Mouse (Mus musculus) intestine, postnatal 0 days (tissue): ENCODE measurements at regions not wholly inside any gene's neighbourhood (a gene's known extent, or its start where the extent isn't known, plus 50 kb on each side); places are given as distances from the start of the nearest gene placed in this dataset.

ENCODE experiments used
- ATAC-seq: fragments of 200-750 bp; cut with Nextera tagmentation; 2 replicates; pipeline ENCODE4 v1.8.0; 2017; ENCODE audit warnings: mild to moderate bottlenecking, moderate TSS enrichment, moderate library complexity
- H3K27ac ChIP-seq: fragments of 300-500 bp; sonication (generic); 2 replicates; pipeline ENCODE4 v1.5.1; 2014; ENCODE audit warnings: mild to moderate bottlenecking, low read depth, low read length, moderate library complexity
- H3K27me3 ChIP-seq: fragments of 300-500 bp; sonication (generic); replicated peaks from 2 replicates; pipeline ENCODE4 v1.6.1; 2014; ENCODE audit warnings: low read length, mixed read lengths; ENCODE audit not compliant: control insufficient read depth, insufficient read depth
- H3K36me3 ChIP-seq: fragments of 300-500 bp; sonication (generic); 2 replicates; pipeline ENCODE4 v1.6.1; 2014; ENCODE audit warnings: mild to moderate bottlenecking, moderate library complexity; ENCODE audit not compliant: control insufficient read depth, insufficient read depth
- H3K4me1 ChIP-seq: fragments of 300-500 bp; sonication (generic); replicated peaks from 2 replicates; pipeline ENCODE4 v1.6.1; 2014; ENCODE audit warnings: antibody characterized with exemption, low read length, mixed read lengths; ENCODE audit not compliant: control insufficient read depth, insufficient read depth
- H3K4me2 ChIP-seq: fragments of 300-500 bp; sonication (generic); replicated peaks from 2 replicates; pipeline ENCODE4 v1.6.1; 2014; ENCODE audit warnings: low read depth, mild to moderate bottlenecking, moderate library complexity
- H3K4me3 ChIP-seq: fragments of 300-500 bp; sonication (generic); 2 replicates; pipeline ENCODE4 v1.5.1; 2014; ENCODE audit warnings: low read depth, low read length
- H3K9ac ChIP-seq: fragments of 300-500 bp; sonication (generic); 2 replicates; pipeline ENCODE4 v1.6.1; 2014; ENCODE audit warnings: mild to moderate bottlenecking, low read depth, low read length
- H3K9me3 ChIP-seq: fragments of 300-500 bp; sonication (generic); 2 replicates; pipeline ENCODE4 v1.6.1; 2016; ENCODE audit warnings: mixed run types; ENCODE audit not compliant: control insufficient read depth
- CTCF ChIP-seq: sonication (generic); IDR thresholded peaks from 2 replicates; pipeline ENCODE4 v1.5.1; 2016; ENCODE audit warnings: low read depth, mild to moderate bottlenecking, control low read depth, antibody characterized with exemption, moderate library complexity
- WGBS: fragments of 180-500 bp; shearing (Covaris S2); extraction: QIAGEN DNeasy Blood & Tissue Kit; methylation state at CpG from one replicate; pipeline ENCODE4 v1.1.7; 2014; 5-methylcytosine and 5-hydroxymethylcytosine counted together

DNA sequence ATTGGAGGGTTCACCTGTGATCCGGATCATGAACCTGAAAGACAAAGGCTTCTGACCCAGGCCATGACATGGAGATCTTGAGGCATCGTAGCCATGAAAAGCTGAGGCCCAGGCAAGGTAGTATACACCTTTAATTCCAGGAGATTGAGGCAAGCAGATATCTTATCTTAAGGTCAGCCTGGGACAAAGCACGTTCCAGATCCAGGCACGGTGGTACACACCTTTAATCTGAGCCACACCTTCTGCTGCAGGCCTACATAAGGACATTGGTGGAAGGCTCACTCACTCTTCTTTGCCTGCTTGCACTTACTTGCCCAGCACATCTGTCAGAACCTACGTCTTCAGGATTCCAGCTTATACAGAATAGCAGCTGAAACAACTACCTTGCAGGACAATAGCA is 93.0 kb upstream of the Cxadr start:
- Histone ChIP-seq H3K27ac (no peak overlapping the region), H3K27me3 (no peaks in the 10 kb centered on the region), H3K4me1 (no peaks in the 10 kb centered on the region), H3K4me2 (no peak overlapping the region), H3K4me3 (no peak overlapping the region), H3K36me3 (no peaks in the 10 kb centered on the region), H3K9me3 (no peaks in the 10 kb centered on the region), H3K9ac (no peak overlapping the region)
- peak; percentile 66 for ATAC-seq
- TF ChIP-seq CTCF, result no peak
- 46% methylated on average over 5 of the region's 5 CpGs for WGBS

DNA sequence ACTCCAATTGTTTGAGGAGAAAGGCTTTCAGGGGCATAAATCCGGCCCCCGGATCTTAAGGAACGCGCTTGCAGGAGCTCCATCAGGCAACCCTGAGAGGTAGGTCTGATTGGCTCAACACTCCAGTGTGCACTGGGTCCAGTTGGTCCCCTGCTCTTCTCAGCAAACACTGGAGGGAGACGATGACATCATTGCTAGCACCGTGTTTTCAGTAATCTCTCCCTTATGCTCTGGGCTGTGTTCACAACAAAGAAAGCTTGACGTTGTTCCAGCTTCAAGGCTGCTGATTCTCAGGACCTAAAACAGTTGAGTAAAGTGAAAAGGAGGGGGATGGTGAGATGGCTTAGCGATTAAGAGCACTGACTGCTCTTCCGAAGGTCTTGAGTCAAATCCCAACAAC is 97.0 kb upstream of the Cxadr start:
- Histone ChIP-seq H3K9ac (no peak overlapping the region), H3K4me1 (no peaks in the 10 kb centered on the region), H3K27me3 (no peaks in the 10 kb centered on the region), H3K27ac (no peak overlapping the region), H3K4me2 (no peak overlapping the region), H3K9me3 (no peaks in the 10 kb centered on the region), H3K4me3 (no peak overlapping the region), H3K36me3 (no peaks in the 10 kb centered on the region)
- WGBS, result 81% methylated on average over 9 of the region's 9 CpGs
- no peak for ATAC-seq
- TF ChIP-seq CTCF, result no peak

DNA sequence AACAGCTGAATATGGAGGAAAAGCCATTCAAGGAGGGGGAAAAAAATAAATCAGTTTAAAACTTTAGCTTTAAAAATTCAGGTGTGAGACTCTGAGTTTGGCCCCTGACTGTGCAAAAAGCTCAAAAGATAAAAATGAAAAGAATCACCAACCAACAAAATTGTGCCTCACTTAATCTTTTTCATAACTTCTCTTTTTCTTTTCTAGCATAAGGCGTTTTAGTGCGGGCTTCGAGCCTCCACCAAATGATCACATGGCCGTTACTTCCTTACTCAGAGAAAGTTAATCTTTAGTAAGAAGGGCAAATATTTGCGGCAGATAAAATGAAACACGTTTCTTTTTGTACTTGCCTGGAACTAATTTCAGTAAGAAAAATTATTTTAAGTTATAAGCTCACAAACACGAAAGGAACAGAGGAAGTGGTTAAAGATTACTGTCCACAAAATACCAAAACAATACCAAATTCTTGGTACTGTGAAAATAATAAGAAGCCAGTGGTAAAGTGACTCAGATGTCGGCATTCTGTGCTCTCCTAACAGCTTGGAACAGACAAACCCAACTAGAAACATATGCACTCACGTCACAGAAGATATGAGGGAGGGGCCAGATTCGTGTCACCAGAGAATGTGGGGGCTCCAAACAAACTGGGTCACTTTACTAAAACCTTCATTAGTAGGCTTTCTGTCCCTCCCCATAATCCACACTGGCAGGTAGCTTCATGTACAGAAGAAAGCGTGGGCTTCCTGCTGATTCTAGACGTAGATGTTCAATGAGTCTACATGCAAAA is 101.1 kb upstream of the Cxadr start:
- TF ChIP-seq CTCF, result no peak
- Histone ChIP-seq H3K27ac (no peak overlapping the region), H3K36me3 (no peaks in the 10 kb centered on the region), H3K9me3 (no peaks in the 10 kb centered on the region), H3K4me3 (no peak overlapping the region), H3K9ac (no peak overlapping the region), H3K4me1 (no peaks in the 10 kb centered on the region), H3K4me2 (no peak overlapping the region; the same call in 1 of the 2 replicates), H3K27me3 (no peaks in the 10 kb centered on the region)
- ATAC-seq, result no peak
- WGBS, result 40% methylated on average over 12 of the region's 12 CpGs

- no peak for ATAC-seq
- Histone ChIP-seq H3K4me3 (no peak overlapping the region), H3K4me2 (peak overlapping the region; percentile 49), H3K27ac (no peak overlapping the region), H3K27me3 (no peaks in the 10 kb centered on the region), H3K9ac (no peak overlapping the region), H3K4me1 (no peaks in the 10 kb centered on the region), H3K9me3 (no peaks in the 10 kb centered on the region), H3K36me3 (no peaks in the 10 kb centered on the region)
- WGBS, result 75% methylated on average over 10 of the region's 10 CpGs
- TF ChIP-seq CTCF, result no peak
Measured at GRCm38 (mm10) chr16:78199252-78199651, 102.0 kb upstream of the Cxadr start.

- 8% methylated on average over 16 of the region's 16 CpGs for WGBS
- no peaks in the 10 kb centered on the region for H3K4me1 ChIP-seq
- no peak overlapping the region for H3K4me3 ChIP-seq
- 0 out of 2 replicates have a peak, but pooled peaks have one; percentile 5 for ATAC-seq
- H3K9me3 ChIP-seq, result no peaks in the 10 kb centered on the region
- no peaks in the 10 kb centered on the region for H3K27me3 ChIP-seq
- H3K27ac ChIP-seq, result no peak overlapping the region
- peak; percentile 91 for TF ChIP-seq CTCF
- H3K9ac ChIP-seq, result no peak overlapping the region
- peak overlapping the region; percentile 49 for H3K4me2 ChIP-seq
- H3K36me3 ChIP-seq, result no peaks in the 10 kb centered on the region
Measured at GRCm38 (mm10) chr16:78198642-78199121, 102.6 kb upstream of the Cxadr start.

- no peaks in the 10 kb centered on the region for H3K27me3 ChIP-seq
- no peak overlapping the region for H3K27ac ChIP-seq
- H3K4me1 ChIP-seq, result no peaks in the 10 kb centered on the region
- no peaks in the 10 kb centered on the region for H3K36me3 ChIP-seq
- WGBS, result 9% methylated on average over 10 of the region's 10 CpGs
- H3K4me3 ChIP-seq, result no peak overlapping the region
- ATAC-seq, result no peak
- no peaks in the 10 kb centered on the region for H3K9me3 ChIP-seq
- TF ChIP-seq CTCF, result peak; percentile 80
- no peak overlapping the region for H3K4me2 ChIP-seq
- H3K9ac ChIP-seq, result no peak overlapping the region
Measured at GRCm38 (mm10) chr16:78197252-78197896, 103.9 kb upstream of the Cxadr start.
